20 mouse cellular contexts compared by ENCODE assay signal in the genomic region with DNA sequence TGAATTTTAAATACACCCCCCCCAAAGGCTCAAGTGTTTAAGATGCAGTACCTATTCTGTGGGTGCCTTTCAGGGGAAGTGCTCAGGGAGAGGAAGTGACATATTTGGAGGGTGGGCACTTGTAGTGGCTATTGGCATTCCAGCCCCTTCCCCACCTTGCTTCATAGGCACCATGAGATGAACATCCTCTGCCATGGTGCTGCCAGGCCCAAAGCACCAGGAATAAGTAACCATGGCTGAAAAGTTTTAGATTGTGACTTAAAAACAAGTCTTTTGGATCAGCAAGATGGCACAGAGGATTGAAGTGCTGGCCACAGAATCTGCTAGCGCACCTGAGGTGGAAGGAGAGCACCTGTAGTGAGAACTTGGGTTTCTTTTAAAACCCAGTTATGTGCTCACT.
"Had no signal": no experiment of that assay in that cellular context is flagged by ENCODE, and none has a peak within 500 bp of the region (broad histone marks: within the 10 kb centered on the region; RNA-seq: fewer than 3 reads in every experiment).

No protein-coding gene starts in this region.

- H3K27ac ChIP-seq: limb, embryonic 10.5 days; limb, embryonic 12.5 days; limb, embryonic 13.5 days; limb, embryonic 15.5 days; liver, embryonic 12.5 days; liver, embryonic 13.5 days; liver, embryonic 14.5 days; liver, embryonic 15.5 days; lung, embryonic 15.5 days; macrophage; midbrain, embryonic 10.5 days; midbrain, embryonic 12.5 days; midbrain, embryonic 13.5 days; midbrain, embryonic 15.5 days; neural tube, embryonic 12.5 days had no signal

- H3K9me3 ChIP-seq: limb, embryonic 10.5 days; limb, embryonic 12.5 days; limb, embryonic 13.5 days; limb, embryonic 15.5 days; liver, embryonic 12.5 days; liver, embryonic 13.5 days; liver, embryonic 15.5 days; lung, embryonic 15.5 days; midbrain, embryonic 10.5 days; midbrain, embryonic 12.5 days; midbrain, embryonic 13.5 days; midbrain, embryonic 15.5 days; neural tube, embryonic 12.5 days had no signal

- H3K4me3 ChIP-seq: limb, embryonic 10.5 days; limb, embryonic 12.5 days; limb, embryonic 13.5 days; limb, embryonic 15.5 days; liver, embryonic 12.5 days; liver, embryonic 13.5 days; liver, embryonic 15.5 days; lung, embryonic 15.5 days; megakaryocyte, embryonic 14.5 days; midbrain, embryonic 10.5 days; midbrain, embryonic 12.5 days; midbrain, embryonic 13.5 days; midbrain, embryonic 15.5 days; myocyte; neural tube, embryonic 12.5 days had no signal

- H3K36me3 ChIP-seq: limb, embryonic 10.5 days; limb, embryonic 12.5 days; limb, embryonic 13.5 days; limb, embryonic 15.5 days; liver, embryonic 12.5 days; liver, embryonic 13.5 days; liver, embryonic 15.5 days; lung, embryonic 15.5 days; midbrain, embryonic 10.5 days; midbrain, embryonic 12.5 days; midbrain, embryonic 13.5 days; midbrain, embryonic 15.5 days; neural tube, embryonic 12.5 days had no signal

- H3K4me1 ChIP-seq: limb, embryonic 10.5 days; limb, embryonic 12.5 days; limb, embryonic 13.5 days; limb, embryonic 15.5 days; liver, embryonic 12.5 days; liver, embryonic 13.5 days; liver, embryonic 15.5 days; lung, embryonic 15.5 days; megakaryocyte, embryonic 14.5 days; midbrain, embryonic 10.5 days; midbrain, embryonic 12.5 days; midbrain, embryonic 13.5 days; midbrain, embryonic 15.5 days; neural tube, embryonic 12.5 days had no signal

- DNase-seq: liver; liver, embryonic 13.5 days; lung, adult 18-20 months; lung, adult 2 months had no signal

- H3K27me3 ChIP-seq: limb, embryonic 12.5 days; limb, embryonic 13.5 days; limb, embryonic 15.5 days; liver, embryonic 12.5 days; liver, embryonic 13.5 days; liver, embryonic 15.5 days; lung, embryonic 15.5 days; megakaryocyte, embryonic 14.5 days; midbrain, embryonic 12.5 days; midbrain, embryonic 13.5 days; midbrain, embryonic 15.5 days; neural tube, embryonic 12.5 days had no signal
